Mouse (Mus musculus): Measurements from ENCODE around the gene Cyp2c23.

- TF ChIP-seq CTCF (conservative IDR thresholded peaks at IDR 0.05; ENCODE audit: low read length) (no peak), NANOG (IDR thresholded peaks at IDR 0.05; ENCODE audit: borderline replicate concordance, low read length) (no peak), POU5F1 (IDR thresholded peaks at IDR 0.05; ENCODE audit: borderline replicate concordance, low read length) (no peak)
Observed at GRCm38 (mm10) chr19:43998101-43998500, 30.9 kb downstream of the Cyp2c23 start.

Data from E14TG2a.4 (cell line).